Mouse (Mus musculus) T-helper 17 cell (primary cell): Measurements from ENCODE around the gene Ankmy1.

Source experiments
- in situ Hi-C, 2 experiments: fragments of 300-600 bp; cut with MboI, MseI; formaldehyde crosslinking; loops; 1 replicate in 1 of 2; 2 replicates in 1 of 2; pipeline ENCODE4 v1.15.1; 2025; ENCODE audit warnings: high pct_unique_total_duplicates in 2 of 2

Ankmy1 gene

DNA sequence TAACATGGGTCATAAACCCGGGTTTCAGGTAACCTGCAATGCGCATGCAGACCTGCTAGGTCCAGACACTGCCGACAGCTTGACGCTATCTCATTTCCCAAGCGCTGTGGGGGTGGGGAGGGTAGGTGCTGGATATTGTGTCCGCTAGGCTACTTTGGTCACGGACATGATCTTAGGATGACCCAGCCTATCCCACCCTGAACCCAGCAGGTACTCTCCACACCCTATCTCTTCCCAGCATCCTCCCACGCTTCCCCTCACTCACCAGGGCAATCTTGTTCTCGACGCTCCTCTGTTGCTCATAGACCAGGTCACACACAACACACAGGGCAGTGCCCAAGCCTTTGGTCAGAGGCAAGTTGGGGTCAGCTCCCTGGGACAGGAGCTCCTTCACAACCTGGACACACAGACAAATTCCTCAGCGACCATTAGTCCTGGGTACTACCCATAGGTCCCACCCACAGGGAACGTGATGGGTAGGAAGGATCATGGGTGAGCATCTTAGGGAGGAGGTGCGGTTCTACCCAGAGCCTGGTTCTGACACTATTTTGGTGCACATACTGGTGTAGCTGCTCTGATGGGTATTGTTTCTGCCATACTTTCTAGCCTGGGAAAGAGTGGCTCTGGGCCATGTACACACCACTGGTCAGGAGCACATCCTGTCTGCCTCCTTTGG, 24.5 kb downstream of the Ankmy1 start:
- in situ Hi-C loops: no loop called here

DNA sequence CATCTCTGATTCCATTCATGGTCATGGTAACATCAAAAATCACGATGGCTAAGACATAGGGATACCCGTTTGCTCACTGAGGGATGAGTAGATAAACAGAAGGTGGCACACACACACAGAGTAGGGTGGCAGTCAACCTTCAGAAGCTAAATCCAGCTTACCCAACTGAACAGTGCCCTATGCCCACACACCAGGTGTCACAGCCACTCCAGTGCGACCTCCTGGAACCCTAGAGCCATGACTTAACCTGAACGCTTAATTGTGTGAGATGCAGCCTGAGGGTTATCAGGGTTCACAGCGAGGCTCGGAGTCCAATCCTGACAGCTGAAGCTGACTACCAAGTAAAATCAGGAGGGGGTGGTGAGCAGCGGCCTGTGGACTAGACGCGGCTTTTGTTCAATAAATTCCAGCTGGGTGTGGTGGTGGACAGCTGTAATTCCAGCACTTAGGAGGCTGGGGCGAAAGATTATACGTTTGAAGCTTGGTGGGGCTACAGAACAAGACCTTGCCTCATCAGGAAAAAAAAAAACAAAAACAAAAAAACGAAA, 25.2 kb downstream of the Ankmy1 start:
- in situ Hi-C loops: no loop called here

DNA sequence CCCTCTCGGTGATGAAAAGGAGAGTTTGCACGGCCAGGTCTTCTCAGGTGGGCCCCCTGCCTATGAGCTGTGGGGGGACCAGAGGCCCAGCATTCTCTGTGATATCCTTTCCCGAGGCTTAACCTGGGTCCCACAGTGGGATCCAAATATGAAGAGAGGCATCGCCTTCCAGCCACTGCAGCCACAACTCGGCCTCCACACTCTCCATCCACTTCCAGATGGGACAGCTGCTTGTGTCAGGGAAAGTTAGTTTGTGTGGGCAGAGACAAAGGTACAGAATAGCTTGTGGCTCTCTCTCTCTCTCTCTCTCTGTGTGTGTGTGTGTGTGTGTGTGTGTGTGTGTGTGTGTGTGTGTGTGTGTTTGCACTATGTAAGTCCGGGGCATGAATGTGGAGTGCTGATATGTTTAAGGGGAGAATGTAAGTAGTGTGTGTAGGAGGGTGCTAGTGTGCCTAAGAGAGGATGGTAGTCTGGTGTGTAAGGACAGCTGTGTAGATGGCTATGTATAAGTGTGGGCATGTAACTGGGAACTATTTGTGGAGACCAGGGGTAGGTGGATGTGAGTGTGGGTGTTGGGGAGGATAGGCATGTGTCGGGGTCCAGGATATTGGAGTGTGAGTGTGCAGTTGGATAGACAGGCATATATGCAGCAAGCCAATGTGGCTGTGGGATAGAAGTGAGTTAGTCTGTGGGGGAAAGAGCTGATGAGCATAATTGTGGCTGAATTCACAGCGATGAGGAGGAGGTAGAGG, 27.2 kb downstream of the Ankmy1 start:
- in situ Hi-C loops: no loop called here

DNA sequence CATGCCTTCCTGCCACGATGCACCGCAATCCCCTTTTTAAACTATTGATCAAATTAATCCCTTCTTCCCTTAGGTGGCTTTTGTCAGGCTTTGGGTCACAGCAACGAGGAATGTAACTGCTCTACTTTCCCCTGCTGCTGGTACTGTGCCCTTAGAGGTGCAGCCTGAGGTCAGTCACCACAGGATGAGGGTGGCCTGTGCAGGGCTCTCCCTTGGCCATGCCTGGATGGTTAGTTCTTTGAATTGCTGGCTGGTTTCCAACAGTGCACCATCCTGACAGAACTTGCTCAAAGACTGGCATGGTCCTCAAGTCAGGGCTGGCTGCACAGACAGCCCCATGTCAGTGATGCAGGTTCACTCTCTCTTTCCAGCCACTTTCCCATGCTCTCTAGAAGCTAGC, 28.7 kb downstream of the Ankmy1 start:
- in situ Hi-C loops: no loop called here

DNA sequence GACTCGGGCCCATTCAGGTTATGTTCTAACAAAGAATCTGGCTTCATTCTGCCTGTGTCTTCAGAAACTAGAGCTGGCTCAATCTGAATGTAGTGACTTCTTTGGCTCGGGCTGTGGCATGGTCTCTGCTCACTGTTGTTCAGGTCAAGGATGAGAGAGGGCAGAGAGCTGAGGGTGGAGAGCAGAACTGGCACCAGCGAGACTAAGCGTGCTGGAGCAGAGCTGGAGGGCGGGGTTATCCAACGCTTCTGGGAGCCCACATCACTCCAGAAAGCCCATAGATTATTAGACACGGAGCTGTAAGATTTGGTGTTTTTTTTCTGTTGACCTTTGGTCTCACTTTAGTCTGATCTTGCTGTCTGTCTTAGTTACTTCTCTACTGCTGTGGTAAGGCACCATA, 30.0 kb downstream of the Ankmy1 start:
- in situ Hi-C loops: no loop called here

DNA sequence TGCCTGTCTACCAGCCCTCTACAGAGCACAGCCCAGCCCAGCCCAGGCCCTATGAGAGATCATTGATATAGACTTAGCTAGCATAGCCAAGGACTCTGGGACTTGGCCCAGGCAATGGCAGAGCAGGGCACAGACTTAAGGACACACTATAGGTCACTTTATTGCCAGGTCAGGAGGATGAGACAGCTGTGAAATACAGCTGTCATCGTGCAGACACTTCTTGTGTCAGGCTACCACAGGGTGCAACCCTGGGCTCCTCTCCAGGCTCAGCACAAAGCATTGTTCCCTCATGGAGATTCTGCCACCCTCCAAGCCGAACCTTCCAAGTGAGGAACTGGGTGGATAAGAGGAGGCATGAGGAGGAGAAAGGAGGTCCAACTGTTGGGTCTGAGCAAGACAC, 32.7 kb downstream of the Ankmy1 start:
- in situ Hi-C loops: no loop called here

DNA sequence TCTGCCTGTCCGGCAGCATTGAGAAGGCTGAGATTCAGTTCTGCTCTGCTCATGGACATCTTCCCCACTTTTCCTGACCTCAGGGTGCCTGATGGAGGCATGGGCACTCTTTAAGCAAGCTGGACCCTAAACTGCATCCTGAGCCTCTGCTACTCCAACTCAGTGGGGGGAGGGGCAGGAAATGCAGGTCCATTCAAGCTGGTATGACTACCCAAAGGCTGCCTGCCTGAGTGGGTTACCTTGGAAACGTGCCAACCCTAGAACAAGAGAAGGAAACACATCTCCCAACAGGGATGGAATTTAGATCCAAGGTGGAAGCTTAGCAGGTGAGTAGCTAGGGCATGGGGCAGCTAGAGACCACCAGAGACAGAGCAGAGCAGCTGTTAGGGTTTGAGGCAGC, 36.5 kb downstream of the Ankmy1 start:
- in situ Hi-C loops: no loop called here

DNA sequence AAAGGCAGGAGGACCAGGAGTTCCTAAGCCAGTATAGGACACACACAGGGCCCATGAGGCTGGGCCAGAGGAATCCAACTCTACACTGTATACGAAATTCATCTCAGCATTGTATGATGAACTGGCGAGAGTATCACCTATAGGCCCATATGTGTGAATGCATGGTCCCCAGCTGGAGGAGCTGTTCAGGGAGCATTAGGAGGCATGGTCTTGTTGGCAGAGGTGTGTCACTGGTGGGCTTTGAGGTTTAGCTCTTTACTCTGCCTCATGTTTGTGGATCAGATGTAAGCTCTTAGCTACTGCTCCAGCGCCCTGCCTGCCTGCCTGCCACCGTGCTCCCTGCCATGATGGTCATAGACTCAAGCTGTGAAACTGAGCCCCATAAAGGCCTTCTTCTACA, 39.4 kb downstream of the Ankmy1 start:
- in situ Hi-C loops: no loop called here

DNA sequence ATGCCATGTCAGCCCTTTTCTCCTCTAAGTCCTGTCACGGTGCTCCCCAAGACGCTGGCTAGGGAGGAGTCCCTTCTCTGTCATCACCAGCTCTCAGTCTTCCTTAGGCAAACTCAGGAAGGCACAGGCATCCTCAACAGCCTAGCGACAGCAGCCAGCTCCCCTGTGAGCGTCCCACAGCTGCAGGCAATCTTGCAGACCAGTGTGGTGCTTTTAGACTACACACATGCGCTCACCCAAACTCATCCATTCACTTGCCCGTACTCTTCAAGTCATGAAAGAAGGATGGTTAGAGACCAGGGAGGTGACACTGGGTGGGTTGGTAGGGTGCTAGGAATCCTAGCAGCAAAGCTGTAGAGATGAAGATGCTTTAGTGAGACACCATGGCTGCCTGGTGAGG, 41.2 kb downstream of the Ankmy1 start:
- in situ Hi-C loops: no loop called here

DNA sequence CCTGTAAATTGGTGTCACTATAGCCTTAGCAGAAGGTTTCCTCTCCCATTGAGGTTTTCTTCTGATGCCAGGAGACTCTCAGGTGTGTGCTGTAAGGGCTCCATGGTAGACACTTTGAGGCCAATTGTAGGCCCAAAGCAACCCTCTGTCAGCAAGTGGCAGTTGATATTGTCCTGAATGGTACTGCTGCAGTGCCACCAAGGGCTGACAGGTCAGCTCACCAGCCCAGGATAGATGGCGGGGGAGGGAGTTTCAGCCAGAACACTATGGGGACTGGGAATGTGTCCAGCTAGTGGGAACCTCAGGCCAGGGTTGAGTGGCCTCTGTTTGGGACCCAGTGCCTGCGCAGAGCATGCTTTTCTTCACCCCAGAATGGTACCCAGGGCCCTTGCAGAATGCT, 50.3 kb downstream of the Ankmy1 start:
- in situ Hi-C loops: no loop called here

DNA sequence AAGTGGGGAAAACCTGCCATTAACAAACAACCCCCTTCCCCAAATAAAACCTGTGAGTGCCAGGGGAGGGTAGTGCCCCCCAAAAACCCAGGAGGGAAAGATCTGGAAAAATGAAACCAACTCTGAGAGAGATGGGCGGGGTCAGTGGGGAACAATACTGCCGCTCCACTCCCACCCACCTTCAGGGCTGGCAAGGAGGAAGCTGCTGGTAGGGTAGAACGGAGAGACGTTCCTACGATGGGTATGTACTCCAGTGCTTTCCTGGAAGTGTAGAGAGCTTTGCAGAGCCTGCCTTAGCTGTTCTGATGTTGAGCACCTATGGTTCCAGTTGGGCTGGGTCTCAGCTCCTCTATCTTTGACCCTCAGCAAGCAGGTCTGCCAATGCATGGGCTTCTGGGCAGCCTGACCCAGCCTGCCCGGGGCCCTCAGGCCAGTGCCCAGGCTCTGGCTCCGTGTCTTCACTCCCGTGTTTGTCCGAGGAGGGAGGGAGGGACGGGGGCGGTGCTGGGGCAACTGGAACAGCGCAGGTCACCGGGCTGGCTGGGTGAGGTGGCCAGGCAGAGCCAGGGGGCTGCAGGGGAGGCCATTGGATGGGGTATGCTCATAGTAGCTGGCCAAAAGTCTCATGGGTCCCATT, 52.6 kb downstream of the Ankmy1 start:
- in situ Hi-C loops: loop anchor here in 1 of 2 experiments (10.0 kb wide), 1 partner anchor 135 kb away; no protein-coding TSS in a partner anchor

DNA sequence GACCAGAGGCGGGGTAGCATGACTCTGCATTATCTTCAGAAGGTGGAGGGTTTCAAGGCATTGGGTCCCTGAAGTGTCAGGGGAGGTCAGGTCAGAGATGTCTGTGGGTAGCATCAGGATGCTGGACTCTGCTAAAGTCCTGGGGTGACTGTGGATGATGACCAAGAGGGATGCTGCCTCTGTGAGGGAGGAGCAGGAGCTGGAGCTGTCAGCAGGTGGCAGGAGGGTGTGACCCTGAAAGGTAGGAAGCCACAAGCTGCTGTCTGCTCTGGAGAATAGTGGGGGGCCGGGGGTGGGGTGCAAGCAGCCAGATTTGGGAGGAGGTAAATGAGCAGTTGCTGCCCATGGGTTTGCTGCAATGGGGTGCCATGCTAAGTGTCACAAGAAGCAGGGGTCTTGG, 53.2 kb downstream of the Ankmy1 start:
- in situ Hi-C loops: loop anchor here in 1 of 2 experiments (10.0 kb wide), 1 partner anchor 135 kb away; no protein-coding TSS in a partner anchor

DNA sequence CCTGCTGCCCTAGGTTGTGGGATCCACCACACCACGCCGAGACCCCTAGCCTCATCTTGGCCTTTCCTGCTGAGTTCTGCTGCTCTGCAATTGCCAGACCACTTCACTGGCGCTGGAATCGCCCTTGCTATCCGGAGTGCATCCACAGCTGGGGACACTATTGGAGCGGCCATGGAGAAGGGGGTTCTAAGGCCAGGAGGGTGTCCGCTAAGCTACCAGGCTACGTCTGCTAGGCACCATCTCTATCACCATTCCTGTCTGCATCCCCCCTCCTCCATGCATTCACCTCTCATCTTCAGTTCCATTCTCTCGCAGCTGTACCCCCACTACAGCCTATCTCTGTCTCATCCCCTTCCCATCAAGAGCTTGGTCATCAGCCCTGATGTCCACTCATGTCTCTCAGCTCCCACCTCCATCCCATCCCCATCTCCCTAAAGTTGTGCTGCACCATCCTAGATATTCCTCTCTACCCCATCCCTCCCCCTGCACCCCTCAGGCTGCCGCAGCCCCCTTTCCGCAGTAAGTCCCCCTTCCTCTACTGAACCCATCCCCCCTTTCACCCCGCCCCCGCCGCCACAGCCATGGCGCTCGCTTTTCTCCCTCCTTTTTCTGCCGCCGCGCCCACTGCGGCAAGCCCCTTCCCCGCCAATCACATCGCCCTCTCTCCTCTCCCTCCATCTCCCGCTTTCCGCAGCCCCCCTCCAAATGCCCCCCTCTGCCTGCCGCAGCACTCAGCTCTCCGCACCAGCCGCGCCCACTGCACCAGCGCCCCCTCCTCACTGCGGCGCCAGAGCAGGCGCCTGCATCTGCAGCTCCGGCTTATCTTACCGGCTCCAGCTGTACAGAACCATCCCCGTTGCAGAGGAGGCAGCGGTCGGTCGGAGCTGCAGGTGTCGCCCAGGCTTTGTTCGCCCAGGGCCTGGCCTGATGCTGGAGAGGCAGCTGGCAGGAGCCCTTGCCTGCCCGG, 54.5 kb downstream of the Ankmy1 start:
- in situ Hi-C loops: loop anchor here in 1 of 2 experiments (10.0 kb wide), 1 partner anchor 133 kb away; no protein-coding TSS in a partner anchor

DNA sequence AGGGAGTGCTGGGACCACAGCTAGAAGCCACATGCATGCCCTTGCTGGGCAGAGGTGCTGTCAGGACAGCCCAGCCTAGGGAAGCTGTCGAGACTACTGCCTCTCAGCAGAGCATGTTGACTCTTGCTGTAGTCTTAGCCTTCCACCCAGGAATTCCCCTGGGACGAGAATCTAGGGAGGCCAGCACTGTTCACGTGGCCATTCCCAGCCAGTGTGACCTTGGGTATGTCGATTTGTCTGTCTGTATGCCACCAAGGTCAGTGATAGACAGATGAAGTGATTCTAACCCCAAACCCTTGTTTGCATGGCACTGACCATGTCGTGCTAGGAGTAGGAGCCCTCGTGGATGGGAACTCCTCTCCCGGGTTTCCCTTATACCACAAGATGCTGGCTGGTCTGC, 56.8 kb downstream of the Ankmy1 start:
- in situ Hi-C loops: loop anchor here in 1 of 2 experiments (10.0 kb wide), 1 partner anchor 131 kb away; no protein-coding TSS in a partner anchor

DNA sequence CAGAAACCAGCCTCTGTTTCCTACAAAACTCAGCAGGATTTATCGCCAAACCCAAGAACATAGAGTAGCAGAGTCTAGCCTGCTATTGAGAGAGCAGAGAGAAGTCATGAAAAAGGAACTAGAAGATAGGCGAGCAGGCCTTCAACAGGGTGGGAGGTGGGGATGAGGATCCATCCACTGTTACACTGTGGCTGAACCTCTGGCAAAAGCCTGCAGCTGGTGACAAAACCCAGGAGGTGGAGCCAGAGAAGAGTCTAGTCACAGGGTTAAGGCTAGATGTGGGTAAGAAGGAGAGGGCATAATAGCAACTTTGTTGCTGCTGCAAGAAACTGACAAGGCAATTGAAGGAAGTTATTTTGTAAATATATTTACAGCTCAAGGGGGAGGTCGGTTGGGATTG, 61.3 kb downstream of the Ankmy1 start:
- in situ Hi-C loops: loop anchor here (5.0 to 10.0 kb wide), 3 partner anchors 61 to 127 kb away; partner anchors contain the start of gene Ankmy1 (in 1 of the 2)

DNA sequence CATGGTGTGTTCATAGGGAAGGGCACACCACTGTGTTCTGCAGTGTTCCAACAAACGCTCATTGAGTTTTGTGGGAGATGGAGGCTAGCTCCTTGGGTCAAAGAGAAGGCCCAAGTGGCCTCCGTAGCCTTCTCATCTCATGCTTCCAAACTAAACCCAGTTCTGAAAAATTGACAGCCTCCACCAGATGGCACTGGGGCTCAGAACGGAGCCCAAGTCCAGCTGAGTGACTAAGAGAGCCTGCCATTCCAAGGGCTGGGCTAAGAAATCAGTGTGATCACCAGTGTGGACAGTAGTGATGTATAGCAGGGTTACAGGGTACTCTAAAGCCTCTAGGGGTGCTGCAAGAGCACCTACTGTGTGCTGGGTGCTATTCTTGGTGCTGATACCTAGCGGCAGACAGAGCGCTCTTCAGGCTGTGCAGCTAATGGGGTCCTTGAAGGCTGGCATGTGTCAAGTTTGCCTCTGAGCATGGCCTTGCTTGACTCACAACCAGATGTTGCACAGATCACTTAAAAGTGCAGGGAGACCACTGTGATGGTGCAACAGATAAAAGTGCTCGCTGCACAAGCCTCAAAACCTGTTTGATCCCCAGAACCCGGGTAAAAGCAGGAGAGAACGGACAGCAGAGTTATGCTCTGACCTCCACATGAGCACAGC, 62.3 kb downstream of the Ankmy1 start:
- in situ Hi-C loops: loop anchor here (5.0 to 10.0 kb wide), 3 partner anchors 62 to 126 kb away; partner anchors contain the start of gene Ankmy1 (in 1 of the 2)

DNA sequence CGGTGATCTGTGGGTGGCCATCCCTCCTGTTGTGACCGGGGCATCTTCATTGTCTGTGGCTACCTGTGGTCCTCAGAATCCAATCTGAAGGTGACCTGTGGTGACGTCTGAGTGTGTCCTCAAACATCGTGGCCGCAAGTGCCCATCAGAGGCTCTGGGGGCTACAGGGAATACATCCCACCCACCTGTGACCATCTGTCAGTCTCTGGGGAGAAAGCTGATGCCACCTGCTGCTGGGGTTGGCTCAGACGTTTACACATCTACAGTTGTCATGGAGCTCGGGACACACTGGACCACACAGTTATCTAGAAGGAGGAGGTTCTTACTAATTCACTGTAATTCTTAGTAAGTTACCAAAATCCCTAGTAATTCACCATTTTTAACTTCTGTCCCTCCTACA, 63.5 kb downstream of the Ankmy1 start:
- in situ Hi-C loops: loop anchor here in 1 of 2 experiments (10.0 kb wide), 1 partner anchor 916 kb away; the partner anchor contains the start of genes Atg4b and Thap4

DNA sequence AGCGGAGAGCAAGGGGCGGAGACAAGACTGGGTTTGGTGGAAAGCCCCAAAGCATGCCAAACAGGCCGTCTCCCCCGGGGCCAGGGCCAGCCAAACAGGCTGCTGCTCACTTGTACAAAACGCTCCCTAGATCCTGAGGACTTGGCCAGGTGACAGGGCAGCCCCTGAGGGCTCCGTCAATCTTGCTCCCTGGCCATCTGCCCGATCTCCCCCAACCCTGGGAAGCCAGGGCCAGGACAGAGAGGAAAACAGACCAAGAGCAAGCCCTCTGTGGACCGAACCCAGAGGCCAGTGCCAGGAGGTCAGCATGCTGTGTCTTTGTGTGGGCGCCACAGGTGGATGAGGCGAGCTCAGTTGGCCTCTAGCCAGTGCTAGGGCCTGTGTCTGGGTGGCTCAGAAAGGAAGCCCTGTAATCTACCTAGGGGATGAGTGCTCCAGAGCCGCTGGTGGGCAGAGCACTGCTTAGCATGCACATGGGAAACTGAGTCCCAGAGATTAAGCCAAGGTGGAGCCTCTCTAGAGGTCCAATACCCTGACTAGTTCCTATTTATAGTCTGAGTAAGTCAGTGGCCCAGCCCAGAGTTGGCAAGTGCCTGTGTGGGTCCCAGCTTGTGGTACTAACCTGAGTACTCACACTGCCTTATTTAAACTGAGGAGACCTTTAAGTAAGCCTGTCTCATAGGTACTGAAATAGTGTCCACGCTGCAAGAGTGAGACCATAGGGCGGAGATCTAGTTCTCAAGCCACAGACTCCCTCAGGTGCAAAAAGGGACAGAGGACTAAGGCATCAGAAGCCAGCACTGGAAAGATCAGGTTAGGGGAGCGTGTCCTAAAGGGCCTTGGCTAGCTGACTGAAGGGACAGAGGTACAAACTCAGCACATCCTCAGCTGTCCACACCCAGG, 64.5 kb downstream of the Ankmy1 start:
- in situ Hi-C loops: loop anchor here in 1 of 2 experiments (10.0 kb wide), 1 partner anchor 917 kb away; the partner anchor contains the start of genes Atg4b and Thap4
